Mouse (Mus musculus): ENCODE measurements around the gene Arl1. TPM values are rescaled to one million over a fixed set of nuclear protein-coding genes. Genes with fewer than 3 reads are reported as not detected.

The Arl1 gene
- polyA plus RNA-seq, 1 experiment from 2014 or later, result 183 TPM

GRCm38 (mm10) chr10:88739818-88740217 lies 9.2 kb downstream of the Arl1 start:
- 80% methylated on average over 1 of the region's 1 CpGs for WGBS
- Histone ChIP-seq H3K4me3 (ENCODE audit: low read depth, low read length) (no peak overlapping the region), H3K27me3 (ENCODE audit: control insufficient read depth, insufficient read depth, low read length) (no peaks in the 10 kb centered on the region), H3K9me3 (ENCODE audit: control insufficient read depth, low read length) (no peaks in the 10 kb centered on the region), H3K36me3 (ENCODE audit: control insufficient read depth, insufficient read depth, low read length) (peaks cover 10% of the 10 kb centered on the region; the same call in 1 of the 2 replicates), H3K4me2 (replicated peaks; ENCODE audit: low read depth) (no peak overlapping the region), H3K9ac (ENCODE audit: low read length) (no peak overlapping the region), H3K27ac (replicated peaks) (no peak overlapping the region), H3K4me1 (replicated peaks; ENCODE audit: control insufficient read depth, insufficient read depth) (no peaks in the 10 kb centered on the region)
- ATAC-seq (ENCODE audit: low FRiP score, low TSS enrichment) (no peak), DNase-seq (ENCODE audit: low spot score) (no peak)
- no peak for TF ChIP-seq CTCF (IDR thresholded peaks at IDR 0.05; ENCODE audit: low read depth)
- TF ChIP-seq EP300 (optimal IDR thresholded peaks at IDR 0.05), result no peak

DNA sequence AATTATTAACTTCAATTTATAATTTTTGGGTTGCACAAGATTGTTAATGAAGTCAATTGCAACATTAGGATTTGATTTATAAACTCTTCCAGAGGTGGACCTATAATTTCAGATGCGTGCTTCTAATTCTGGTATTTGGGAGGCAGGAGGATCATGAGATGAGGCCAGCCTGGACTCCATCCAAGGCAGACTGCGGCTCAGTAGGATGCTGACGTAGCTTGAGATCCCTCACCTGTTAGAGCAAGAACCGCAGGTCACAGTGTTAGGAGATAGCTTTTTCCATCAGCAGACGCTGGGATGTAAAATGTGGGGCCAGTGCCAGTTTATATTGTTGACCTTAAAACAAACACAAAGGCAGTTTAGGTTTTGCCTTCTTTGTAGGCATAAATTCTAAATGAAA lies 10.1 kb downstream of the Arl1 start:
- H3K27me3 ChIP-seq (ENCODE audit: control insufficient read depth, insufficient read depth, low read length), result no peaks in the 10 kb centered on the region
- no peaks in the 10 kb centered on the region for H3K9me3 ChIP-seq (ENCODE audit: control insufficient read depth, low read length)
- TF ChIP-seq CTCF (IDR thresholded peaks at IDR 0.05; ENCODE audit: low read depth) (no peak), EP300 (optimal IDR thresholded peaks at IDR 0.05) (no peak)
- H3K4me3 ChIP-seq (ENCODE audit: low read depth, low read length), result no peak overlapping the region
- peaks cover 12% of the 10 kb centered on the region; the same call in 1 of the 2 replicates for H3K36me3 ChIP-seq (ENCODE audit: control insufficient read depth, insufficient read depth, low read length)
- WGBS, result 59% methylated on average over 5 of the region's 5 CpGs
- H3K9ac ChIP-seq (ENCODE audit: low read length), result no peak overlapping the region
- no peak overlapping the region for H3K27ac ChIP-seq (replicated peaks)
- no peak for DNase-seq (ENCODE audit: low spot score)
- no peaks in the 10 kb centered on the region for H3K4me1 ChIP-seq (replicated peaks; ENCODE audit: control insufficient read depth, insufficient read depth)
- H3K4me2 ChIP-seq (replicated peaks; ENCODE audit: low read depth), result no peak overlapping the region
- no peak for ATAC-seq (ENCODE audit: low FRiP score, low TSS enrichment)

- WGBS, result 91% methylated on average over 2 of the region's 2 CpGs
- H3K36me3 ChIP-seq (ENCODE audit: control insufficient read depth, insufficient read depth, low read length), result peaks cover 12% of the 10 kb centered on the region; the same call in 1 of the 2 replicates
- H3K9ac ChIP-seq (ENCODE audit: low read length), result no peak overlapping the region
- H3K4me3 ChIP-seq (ENCODE audit: low read depth, low read length), result no peak overlapping the region
- ATAC-seq (ENCODE audit: low FRiP score, low TSS enrichment) (no peak), DNase-seq (ENCODE audit: low spot score) (no peak)
- no peaks in the 10 kb centered on the region for H3K9me3 ChIP-seq (ENCODE audit: control insufficient read depth, low read length)
- H3K27ac ChIP-seq (replicated peaks), result no peak overlapping the region
- no peaks in the 10 kb centered on the region for H3K27me3 ChIP-seq (ENCODE audit: control insufficient read depth, insufficient read depth, low read length)
- TF ChIP-seq EP300 (optimal IDR thresholded peaks at IDR 0.05) (no peak), CTCF (IDR thresholded peaks at IDR 0.05; ENCODE audit: low read depth) (no peak)
- no peaks in the 10 kb centered on the region for H3K4me1 ChIP-seq (replicated peaks; ENCODE audit: control insufficient read depth, insufficient read depth)
- no peak overlapping the region for H3K4me2 ChIP-seq (replicated peaks; ENCODE audit: low read depth)
Measured at GRCm38 (mm10) chr10:88741426-88741825, 10.8 kb downstream of the Arl1 start.

GRCm38 (mm10) chr10:88761524-88762212 lies 31.0 kb downstream of the Arl1 start:
- DNase-seq (ENCODE audit: low spot score) (no peak), ATAC-seq (ENCODE audit: low FRiP score, low TSS enrichment) (no peak)
- no peak overlapping the region for H3K27ac ChIP-seq (replicated peaks)
- no peak overlapping the region for H3K4me3 ChIP-seq (ENCODE audit: low read depth, low read length)
- H3K9ac ChIP-seq (ENCODE audit: low read length), result no peak overlapping the region
- no peaks in the 10 kb centered on the region for H3K4me1 ChIP-seq (replicated peaks; ENCODE audit: control insufficient read depth, insufficient read depth)
- TF ChIP-seq CTCF (IDR thresholded peaks at IDR 0.05; ENCODE audit: low read depth), result no peak
- no peak for TF ChIP-seq EP300 (optimal IDR thresholded peaks at IDR 0.05)
- H3K27me3 ChIP-seq (ENCODE audit: control insufficient read depth, insufficient read depth, low read length), result no peaks in the 10 kb centered on the region
- H3K36me3 ChIP-seq (ENCODE audit: control insufficient read depth, insufficient read depth, low read length), result peaks cover 18% of the 10 kb centered on the region
- 85% methylated on average over 13 of the region's 13 CpGs for whole genome bisulfite sequencing
- H3K9me3 ChIP-seq (ENCODE audit: control insufficient read depth, low read length), result no peaks in the 10 kb centered on the region
- H3K4me2 ChIP-seq (replicated peaks; ENCODE audit: low read depth), result no peak overlapping the region

DNA sequence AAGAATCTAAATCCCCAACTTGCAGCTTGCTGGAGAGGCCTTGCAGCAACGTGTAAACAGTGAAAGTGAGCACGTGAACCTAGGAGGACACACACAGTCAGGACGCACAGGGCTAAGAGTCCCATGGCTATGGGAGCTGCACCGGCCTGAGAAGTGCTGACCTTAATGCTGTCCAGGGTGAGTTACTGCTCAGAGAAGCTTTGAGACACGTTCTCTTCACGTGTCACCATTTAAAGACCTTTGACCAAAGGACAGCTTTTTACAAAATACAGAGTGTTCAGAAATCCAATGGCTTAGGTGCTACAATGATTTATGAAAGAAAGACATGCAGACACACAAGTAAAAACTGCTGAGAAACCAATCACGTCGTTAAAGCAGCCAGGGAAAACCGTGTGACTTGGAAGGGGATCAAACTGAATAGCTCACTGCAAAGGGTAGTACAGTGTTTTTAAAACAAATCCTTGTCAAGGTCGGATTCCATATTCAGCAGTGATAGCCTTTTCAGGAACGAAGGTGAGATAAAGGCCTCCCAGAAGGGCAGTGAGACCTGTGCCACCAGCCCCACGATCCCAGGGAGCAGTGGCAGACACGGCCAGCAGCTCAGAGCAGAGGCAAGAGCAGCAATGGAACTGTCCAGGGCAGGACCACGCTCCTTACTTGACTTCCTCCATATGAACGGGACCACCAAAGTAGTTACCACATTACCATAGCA lies 34.9 kb downstream of the Arl1 start:
- Histone ChIP-seq H3K4me3 (ENCODE audit: low read depth, low read length) (no peak overlapping the region), H3K4me2 (replicated peaks; ENCODE audit: low read depth) (no peak overlapping the region), H3K27me3 (ENCODE audit: control insufficient read depth, insufficient read depth, low read length) (no peaks in the 10 kb centered on the region), H3K9ac (ENCODE audit: low read length) (no peak overlapping the region), H3K9me3 (ENCODE audit: control insufficient read depth, low read length) (no peaks in the 10 kb centered on the region), H3K36me3 (ENCODE audit: control insufficient read depth, insufficient read depth, low read length) (peaks cover 27% of the 10 kb centered on the region), H3K27ac (replicated peaks) (no peak overlapping the region), H3K4me1 (replicated peaks; ENCODE audit: control insufficient read depth, insufficient read depth) (no peaks in the 10 kb centered on the region)
- TF ChIP-seq EP300 (optimal IDR thresholded peaks at IDR 0.05) (no peak), CTCF (IDR thresholded peaks at IDR 0.05; ENCODE audit: low read depth) (no peak)
- DNase-seq (ENCODE audit: low spot score) (no peak), ATAC-seq (ENCODE audit: low FRiP score, low TSS enrichment) (no peak)
- 81% methylated on average over 15 of the region's 15 CpGs for WGBS

- Histone ChIP-seq H3K9me3 (ENCODE audit: control insufficient read depth, low read length) (no peaks in the 10 kb centered on the region), H3K27ac (replicated peaks) (no peak overlapping the region), H3K36me3 (ENCODE audit: control insufficient read depth, insufficient read depth, low read length) (peaks cover 26% of the 10 kb centered on the region), H3K27me3 (ENCODE audit: control insufficient read depth, insufficient read depth, low read length) (no peaks in the 10 kb centered on the region), H3K4me3 (ENCODE audit: low read depth, low read length) (no peak overlapping the region), H3K4me2 (replicated peaks; ENCODE audit: low read depth) (no peak overlapping the region), H3K4me1 (replicated peaks; ENCODE audit: control insufficient read depth, insufficient read depth) (no peaks in the 10 kb centered on the region), H3K9ac (ENCODE audit: low read length) (no peak overlapping the region)
- 93% methylated on average over 5 of the region's 5 CpGs for WGBS
- DNase-seq (ENCODE audit: low spot score) (no peak), ATAC-seq (ENCODE audit: low FRiP score, low TSS enrichment) (no peak)
- no peak for TF ChIP-seq CTCF (IDR thresholded peaks at IDR 0.05; ENCODE audit: low read depth)
- TF ChIP-seq EP300 (optimal IDR thresholded peaks at IDR 0.05), result no peak
Measured at GRCm38 (mm10) chr10:88768961-88769360, 38.3 kb downstream of the Arl1 start.
